In genomic region chr11:120625152-120625775, GRCm38 (mm10) we compare ENCODE assay signal across 8 mouse cellular contexts. TPM values are rescaled to one million over a fixed set of nuclear protein-coding genes. Genes with fewer than 3 reads are reported as not detected.
DNase-seq lines count a peak whose midpoint lies in the region; ATAC-seq lines count a peak whose summit lies in the region.

TSS of gene Sirt7 (minus strand) at chr11:120625240.

- WGBS in forebrain, embryonic 15.5 days: 19% methylated on average over 5 of the region's 5 CpGs
- WGBS in large intestine, adult 2 months: 8% methylated on average over 5 of the region's 5 CpGs
- 21% methylated on average over 5 of the region's 5 CpGs for WGBS in midbrain, embryonic 11.5 days

- H3K4me1 ChIP-seq in forebrain, embryonic 15.5 days: peaks cover 31% of the 10 kb centered on the region
- peaks cover 12% of the 10 kb centered on the region for H3K4me1 ChIP-seq in midbrain, embryonic 11.5 days (ENCODE audit: control insufficient read depth, insufficient read depth, low read length)

- peak within 1 kb of the TSS; percentile 71 for H3K9ac ChIP-seq in forebrain, embryonic 15.5 days (replicated peaks)
- H3K9ac ChIP-seq in midbrain, embryonic 11.5 days (ENCODE audit: low read length): peak within 1 kb of the TSS; percentile 80

- H3K27ac ChIP-seq in forebrain, embryonic 15.5 days (replicated peaks): peak within 1 kb of the TSS; percentile 86
- peak within 1 kb of the TSS; percentile 57 for H3K27ac ChIP-seq in midbrain, embryonic 11.5 days (ENCODE audit: low read depth, low read length)

- H3K4me2 ChIP-seq in forebrain, embryonic 15.5 days (replicated peaks): peak within 1 kb of the TSS; percentile 95
- peak within 1 kb of the TSS; percentile 97 for H3K4me2 ChIP-seq in midbrain, embryonic 11.5 days

- no peaks in the 10 kb centered on the region for H3K9me3 ChIP-seq in forebrain, embryonic 15.5 days
- H3K9me3 ChIP-seq in midbrain, embryonic 11.5 days (ENCODE audit: control insufficient read depth, low read length): no peaks in the 10 kb centered on the region

- DNase-seq in left cerebral cortex, adult 18-20 months (ENCODE audit: low spot score in 2 of 2): no peak
- DNase-seq in left cerebral cortex, adult 9 months (ENCODE audit: low spot score in 2 of 2): no peak
- no peak for DNase-seq in adrenal gland, postnatal 14 days
- no peak for DNase-seq in large intestine, adult 2 months (ENCODE audit: low read depth, low spot score)
- no peak for DNase-seq in midbrain, embryonic 11.5 days (ENCODE audit: low spot score, missing footprints)
- no peak for DNase-seq in spleen, postnatal 10 days (ENCODE audit: low spot score in 2 of 2)
- DNase-seq in kidney, adult 18-20 months: no peak

- H3K27me3 ChIP-seq in forebrain, embryonic 15.5 days: no peaks in the 10 kb centered on the region
- H3K27me3 ChIP-seq in midbrain, embryonic 11.5 days (ENCODE audit: control insufficient read depth, insufficient read depth, low read length): no peaks in the 10 kb centered on the region

- ATAC-seq in forebrain, embryonic 15.5 days (replicated peaks): peak; percentile 76
- ATAC-seq in midbrain, embryonic 11.5 days (ENCODE audit: low FRiP score): peak; percentile 67

- peaks cover 52% of the 10 kb centered on the region for H3K36me3 ChIP-seq in forebrain, embryonic 15.5 days
- H3K36me3 ChIP-seq in midbrain, embryonic 11.5 days (ENCODE audit: control insufficient read depth, insufficient read depth, low read length): peaks cover 14% of the 10 kb centered on the region

- peak within 1 kb of the TSS; percentile 84 for H3K4me3 ChIP-seq in forebrain, embryonic 15.5 days
- peak within 1 kb of the TSS; percentile 99 for H3K4me3 ChIP-seq in midbrain, embryonic 11.5 days (ENCODE audit: low read depth, low read length)

RNA-seq across cellular contexts. Expression of gene Sirt7, which starts in this region (rescaled TPM):
- 10 to 100 TPM; 34.9 to 38.6 TPM for total RNA-seq in left cerebral cortex, adult 18-20 months (2021)
- total RNA-seq in adrenal gland, postnatal 14 days (2021): 37.1 and 39.7 TPM in 2 replicates
- 51.4 and 53.1 TPM in 2 replicates for polyA plus RNA-seq in forebrain, embryonic 15.5 days (2015; fragmentation: Nextera tagmentation; extraction: Ambion mirVana)
- 117 and 124 TPM in 2 replicates for polyA plus RNA-seq in large intestine, adult 2 months (2012; rRNA removed)
- polyA plus RNA-seq in midbrain, embryonic 11.5 days (2014; fragmentation: Nextera tagmentation; extraction: Ambion mirVana): 29.5 and 33.2 TPM in 2 replicates
